Mouse (Mus musculus): ENCODE data around the gene Ank2. TPM values are rescaled to one million over a fixed set of nuclear protein-coding genes. Genes with fewer than 3 reads are reported as not detected.

Ank2 gene
- polyA plus RNA-seq, 1 experiment from 2014 or later: 189 TPM

DNA sequence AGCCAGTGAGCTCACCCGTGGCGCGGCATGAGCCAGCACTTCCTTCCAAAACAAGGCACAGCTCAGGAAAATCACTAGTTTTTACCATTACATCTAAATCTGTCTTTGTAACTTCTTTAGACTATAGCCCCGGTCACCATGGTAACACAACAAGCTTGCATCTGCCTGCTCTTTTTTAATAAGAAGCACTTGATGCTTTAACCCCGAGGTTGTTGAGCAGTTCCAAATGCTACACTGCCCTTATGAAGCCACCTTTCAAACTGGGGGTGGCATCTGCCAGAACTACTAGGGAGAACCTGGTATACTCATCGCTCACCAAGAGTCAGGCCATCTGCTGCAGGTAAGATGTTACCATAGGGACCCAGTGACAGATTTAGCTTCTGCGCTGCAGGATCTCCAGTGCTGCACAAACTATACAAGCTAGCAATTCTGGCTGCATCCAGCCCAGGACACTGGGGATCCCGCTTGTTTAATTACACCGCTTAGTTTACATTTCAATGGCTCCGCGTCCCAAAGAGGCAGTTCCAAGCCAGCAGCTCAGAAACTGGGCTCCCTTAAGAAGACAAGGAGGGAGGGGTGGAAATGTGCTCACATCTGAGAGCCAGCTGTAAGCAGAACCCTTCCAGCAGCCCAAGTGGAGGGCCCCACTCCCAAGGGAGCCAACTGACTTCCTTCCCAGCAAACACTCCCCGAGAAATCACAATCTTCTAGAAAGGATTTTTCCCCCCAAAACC is 501.0 kb downstream of the Ank2 start:
- Histone ChIP-seq H3K4me2 (ENCODE audit: low read length) (peak overlapping the region; percentile 34), H3K9ac (ENCODE audit: low read depth, low read length) (peak overlapping the region; percentile 31; the same call in 1 of the 2 replicates), H3K9me3 (replicated peaks; ENCODE audit: control insufficient read depth, low read length, poor library complexity, severe bottlenecking) (no peaks in the 10 kb centered on the region), H3K27me3 (ENCODE audit: control insufficient read depth, insufficient read depth, low read depth, low read length) (no peaks in the 10 kb centered on the region), H3K36me3 (ENCODE audit: control insufficient read depth, insufficient read depth, low read length) (peaks cover 5% of the 10 kb centered on the region), H3K27ac (ENCODE audit: low read length) (peak overlapping the region; percentile 68), H3K4me3 (ENCODE audit: low read depth, low read length) (no peak overlapping the region), H3K4me1 (ENCODE audit: control insufficient read depth, insufficient read depth, low read length) (peaks cover 31% of the 10 kb centered on the region)
- peak; percentile 83 for ATAC-seq
- 2% methylated on average over 12 of the region's 12 CpGs for WGBS

DNA sequence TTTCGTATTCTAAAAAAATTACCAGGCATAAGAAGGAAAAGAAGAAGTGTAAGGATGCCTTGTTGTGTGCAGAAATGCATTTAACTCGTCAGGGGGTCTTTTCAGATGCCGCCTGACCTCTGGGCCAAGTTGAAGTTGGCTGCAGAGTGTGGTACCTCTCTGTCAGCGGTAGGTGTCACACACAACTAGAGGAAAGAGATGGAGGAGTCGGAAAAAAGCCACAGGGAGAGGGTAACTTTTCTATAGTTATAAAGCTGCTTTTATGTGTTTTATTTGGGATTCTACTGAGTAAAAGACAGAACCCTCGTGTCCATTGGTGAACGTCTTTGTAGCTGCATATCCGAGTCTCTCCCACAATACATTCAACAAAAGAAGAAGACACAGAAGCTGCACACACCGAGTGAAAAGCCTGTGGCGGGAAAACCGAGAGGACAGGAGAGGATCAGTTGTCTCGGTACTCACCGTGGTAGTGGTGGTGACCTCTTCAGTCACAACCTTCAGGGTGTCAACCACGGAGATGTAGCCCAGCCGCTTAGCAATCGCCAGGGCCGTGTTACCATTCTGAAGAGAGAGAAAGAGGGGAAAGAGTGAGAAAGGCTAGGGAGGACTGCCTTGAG is 501.7 kb downstream of the Ank2 start:
- peak overlapping the region; percentile 33 for H3K4me2 ChIP-seq (ENCODE audit: low read length)
- H3K9ac ChIP-seq (ENCODE audit: low read depth, low read length): no peak overlapping the region
- peaks cover 31% of the 10 kb centered on the region for H3K4me1 ChIP-seq (ENCODE audit: control insufficient read depth, insufficient read depth, low read length)
- H3K4me3 ChIP-seq (ENCODE audit: low read depth, low read length): no peak overlapping the region
- peaks cover 5% of the 10 kb centered on the region for H3K36me3 ChIP-seq (ENCODE audit: control insufficient read depth, insufficient read depth, low read length)
- H3K9me3 ChIP-seq (replicated peaks; ENCODE audit: control insufficient read depth, low read length, poor library complexity, severe bottlenecking): no peaks in the 10 kb centered on the region
- no peaks in the 10 kb centered on the region for H3K27me3 ChIP-seq (ENCODE audit: control insufficient read depth, insufficient read depth, low read depth, low read length)
- ATAC-seq: peak; percentile 40
- 3% methylated on average over 17 of the region's 17 CpGs for whole genome bisulfite sequencing
- H3K27ac ChIP-seq (ENCODE audit: low read length): peak overlapping the region; percentile 68

DNA sequence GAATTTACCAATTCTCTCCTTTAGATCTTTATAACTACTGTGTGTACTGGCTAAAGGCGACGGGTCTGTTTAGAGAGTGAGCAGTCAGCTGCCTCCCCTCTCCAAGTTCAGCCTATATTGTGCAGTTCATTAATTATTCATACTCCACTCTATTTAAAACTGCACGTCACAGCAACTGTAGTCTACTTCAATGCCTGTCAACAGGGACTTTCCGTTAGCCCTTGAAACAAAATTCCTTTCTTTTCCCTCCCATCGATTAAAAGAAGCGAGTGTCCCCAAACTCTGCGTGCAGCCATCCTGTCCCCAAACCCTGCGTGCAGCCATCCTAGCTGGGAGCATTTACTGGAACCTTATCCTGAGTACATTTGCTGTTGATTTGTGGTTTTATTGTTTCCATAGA is 502.4 kb downstream of the Ank2 start:
- no peaks in the 10 kb centered on the region for H3K9me3 ChIP-seq (replicated peaks; ENCODE audit: control insufficient read depth, low read length, poor library complexity, severe bottlenecking)
- H3K27ac ChIP-seq (ENCODE audit: low read length): peak overlapping the region; percentile 68; the same call in 1 of the 2 replicates
- no peaks in the 10 kb centered on the region for H3K27me3 ChIP-seq (ENCODE audit: control insufficient read depth, insufficient read depth, low read depth, low read length)
- WGBS: 15% methylated on average over 8 of the region's 8 CpGs
- H3K4me3 ChIP-seq (ENCODE audit: low read depth, low read length): no peak overlapping the region
- H3K4me2 ChIP-seq (ENCODE audit: low read length): no peak overlapping the region
- ATAC-seq: peak; percentile 36; the same call in 1 of the 2 replicates
- no peak overlapping the region for H3K9ac ChIP-seq (ENCODE audit: low read depth, low read length)
- peaks cover 31% of the 10 kb centered on the region for H3K4me1 ChIP-seq (ENCODE audit: control insufficient read depth, insufficient read depth, low read length)
- no peaks in the 10 kb centered on the region; the same call in 1 of the 2 replicates for H3K36me3 ChIP-seq (ENCODE audit: control insufficient read depth, insufficient read depth, low read length)

DNA sequence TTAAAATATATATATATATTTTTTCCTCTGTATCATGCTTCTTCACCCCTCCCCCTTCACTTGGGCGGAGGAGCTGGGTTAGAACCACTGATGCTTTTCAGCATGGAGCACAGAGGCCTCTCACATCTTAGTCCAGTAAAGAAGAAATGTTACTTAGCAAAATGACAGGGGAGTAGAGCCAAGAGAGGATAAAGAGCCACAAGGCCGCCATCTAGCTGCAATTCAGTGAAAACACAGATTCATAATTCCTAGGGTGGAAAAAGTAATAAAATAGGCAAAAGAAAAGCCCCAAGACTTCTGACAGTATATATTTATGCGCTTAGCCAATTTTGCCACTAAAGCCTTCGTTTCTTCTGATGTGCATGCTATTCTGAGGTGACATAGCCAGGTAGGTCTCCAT is 503.2 kb downstream of the Ank2 start:
- peaks cover 31% of the 10 kb centered on the region for H3K4me1 ChIP-seq (ENCODE audit: control insufficient read depth, insufficient read depth, low read length)
- no peak overlapping the region for H3K4me3 ChIP-seq (ENCODE audit: low read depth, low read length)
- ATAC-seq: no peak
- no peaks in the 10 kb centered on the region for H3K9me3 ChIP-seq (replicated peaks; ENCODE audit: control insufficient read depth, low read length, poor library complexity, severe bottlenecking)
- peaks cover 2% of the 10 kb centered on the region; the same call in 1 of the 2 replicates for H3K36me3 ChIP-seq (ENCODE audit: control insufficient read depth, insufficient read depth, low read length)
- no peaks in the 10 kb centered on the region for H3K27me3 ChIP-seq (ENCODE audit: control insufficient read depth, insufficient read depth, low read depth, low read length)
- no peak overlapping the region for H3K27ac ChIP-seq (ENCODE audit: low read length)
- H3K4me2 ChIP-seq (ENCODE audit: low read length): no peak overlapping the region
- H3K9ac ChIP-seq (ENCODE audit: low read depth, low read length): no peak overlapping the region
- WGBS: 67% methylated on average over 4 of the region's 4 CpGs

DNA sequence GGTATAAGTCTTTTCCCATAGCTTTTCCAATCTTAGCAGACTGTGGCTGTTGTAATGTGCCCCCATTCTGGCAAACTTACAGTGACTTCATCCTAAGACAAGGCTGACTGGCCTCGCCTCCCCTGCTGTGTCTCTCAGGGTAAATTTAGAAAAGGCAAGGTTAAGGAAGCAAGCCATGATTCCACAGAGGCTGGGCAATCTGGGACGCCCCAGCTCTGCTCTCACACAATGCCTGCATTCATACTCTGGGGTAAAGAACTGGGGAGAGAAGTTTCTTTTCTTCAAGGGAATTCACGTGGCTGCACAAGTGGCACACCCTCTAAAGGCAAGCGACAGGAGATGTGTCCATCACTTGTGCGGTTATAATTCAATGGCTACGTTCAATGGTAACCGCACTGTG is 505.0 kb downstream of the Ank2 start:
- Histone ChIP-seq H3K4me2 (ENCODE audit: low read length) (no peak overlapping the region), H3K9ac (ENCODE audit: low read depth, low read length) (no peak overlapping the region), H3K9me3 (replicated peaks; ENCODE audit: control insufficient read depth, low read length, poor library complexity, severe bottlenecking) (no peaks in the 10 kb centered on the region), H3K27me3 (ENCODE audit: control insufficient read depth, insufficient read depth, low read depth, low read length) (no peaks in the 10 kb centered on the region), H3K27ac (ENCODE audit: low read length) (no peak overlapping the region), H3K36me3 (ENCODE audit: control insufficient read depth, insufficient read depth, low read length) (peaks cover 2% of the 10 kb centered on the region; the same call in 1 of the 2 replicates), H3K4me3 (ENCODE audit: low read depth, low read length) (no peak overlapping the region), H3K4me1 (ENCODE audit: control insufficient read depth, insufficient read depth, low read length) (peaks cover 28% of the 10 kb centered on the region)
- ATAC-seq: no peak
- WGBS: 28% methylated on average over 7 of the region's 7 CpGs

DNA sequence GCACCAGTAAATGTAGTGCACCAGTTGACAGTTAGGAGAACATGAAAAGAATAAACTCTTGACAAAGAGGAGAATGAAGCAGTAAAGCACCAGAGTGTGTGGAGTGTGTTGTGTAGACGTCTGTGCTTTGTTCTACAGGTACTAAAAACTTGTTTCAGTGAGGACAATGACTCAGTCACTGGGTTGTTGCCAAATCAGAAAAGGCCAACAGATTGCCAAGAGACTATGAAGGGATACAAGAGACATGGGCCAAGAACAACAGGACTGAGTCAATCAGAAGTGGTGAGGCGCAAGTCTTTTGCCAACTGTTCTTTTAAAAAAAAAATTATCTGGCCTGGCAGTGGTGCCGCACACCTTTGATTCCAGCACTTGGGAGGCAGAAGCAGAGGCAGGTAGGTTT is 509.2 kb downstream of the Ank2 start:
- H3K27ac ChIP-seq (ENCODE audit: low read length): no peak overlapping the region
- no peaks in the 10 kb centered on the region for H3K4me1 ChIP-seq (ENCODE audit: control insufficient read depth, insufficient read depth, low read length)
- no peaks in the 10 kb centered on the region for H3K27me3 ChIP-seq (ENCODE audit: control insufficient read depth, insufficient read depth, low read depth, low read length)
- H3K4me3 ChIP-seq (ENCODE audit: low read depth, low read length): no peak overlapping the region
- no peaks in the 10 kb centered on the region for H3K9me3 ChIP-seq (replicated peaks; ENCODE audit: control insufficient read depth, low read length, poor library complexity, severe bottlenecking)
- no peak overlapping the region for H3K4me2 ChIP-seq (ENCODE audit: low read length)
- ATAC-seq: no peak
- WGBS: 77% methylated on average over 3 of the region's 3 CpGs
- peaks cover 10% of the 10 kb centered on the region; the same call in 1 of the 2 replicates for H3K36me3 ChIP-seq (ENCODE audit: control insufficient read depth, insufficient read depth, low read length)
- no peak overlapping the region for H3K9ac ChIP-seq (ENCODE audit: low read depth, low read length)

DNA sequence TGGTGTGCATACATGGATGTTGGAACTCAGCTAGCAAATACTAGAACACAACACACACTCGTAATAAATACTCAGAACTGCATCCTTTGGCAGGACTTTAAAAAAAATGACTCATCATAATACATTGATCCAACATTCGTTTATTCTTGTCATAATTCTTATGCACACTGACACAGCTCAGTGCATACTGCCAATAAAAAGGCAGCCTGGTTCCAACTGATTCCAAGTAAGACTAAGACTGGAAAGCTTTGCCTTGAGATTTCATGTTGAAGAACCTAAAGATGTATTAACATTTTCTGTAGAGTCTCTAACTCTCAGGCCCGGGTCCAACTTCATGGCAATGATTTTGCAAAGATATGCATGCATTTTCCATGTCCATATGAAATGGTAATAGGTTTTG is 512.5 kb downstream of the Ank2 start:
- no peak overlapping the region for H3K4me2 ChIP-seq (ENCODE audit: low read length)
- H3K4me3 ChIP-seq (ENCODE audit: low read depth, low read length): no peak overlapping the region
- H3K36me3 ChIP-seq (ENCODE audit: control insufficient read depth, insufficient read depth, low read length): peaks cover 10% of the 10 kb centered on the region; the same call in 1 of the 2 replicates
- H3K4me1 ChIP-seq (ENCODE audit: control insufficient read depth, insufficient read depth, low read length): no peaks in the 10 kb centered on the region
- H3K27ac ChIP-seq (ENCODE audit: low read length): no peak overlapping the region
- no peaks in the 10 kb centered on the region for H3K9me3 ChIP-seq (replicated peaks; ENCODE audit: control insufficient read depth, low read length, poor library complexity, severe bottlenecking)
- H3K27me3 ChIP-seq (ENCODE audit: control insufficient read depth, insufficient read depth, low read depth, low read length): no peaks in the 10 kb centered on the region
- H3K9ac ChIP-seq (ENCODE audit: low read depth, low read length): no peak overlapping the region
- ATAC-seq: no peak
- WGBS: 86% methylated on average over 3 of the region's 3 CpGs

DNA sequence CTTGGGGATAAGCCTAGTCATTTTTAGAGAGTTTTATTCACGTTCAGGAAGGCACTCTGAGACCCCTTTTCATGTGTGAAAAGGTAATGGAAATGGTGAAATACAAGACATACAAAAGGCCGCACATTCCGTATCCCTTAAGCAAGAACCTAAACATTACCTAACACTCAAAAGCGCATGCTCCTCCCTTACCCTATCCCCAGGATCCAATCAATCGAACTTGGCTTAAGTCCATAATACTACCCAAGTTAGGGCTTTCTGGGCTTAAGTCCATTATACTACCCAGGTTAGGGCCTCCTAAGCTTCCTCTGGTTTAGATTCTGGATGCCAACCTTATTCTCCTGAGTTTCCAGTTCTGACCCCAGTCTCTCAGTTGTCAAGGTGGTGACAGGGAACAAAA is 516.3 kb downstream of the Ank2 start:
- Histone ChIP-seq H3K9me3 (replicated peaks; ENCODE audit: control insufficient read depth, low read length, poor library complexity, severe bottlenecking) (no peaks in the 10 kb centered on the region), H3K4me3 (ENCODE audit: low read depth, low read length) (no peak overlapping the region), H3K27ac (ENCODE audit: low read length) (no peak overlapping the region), H3K4me2 (ENCODE audit: low read length) (no peak overlapping the region), H3K4me1 (ENCODE audit: control insufficient read depth, insufficient read depth, low read length) (no peaks in the 10 kb centered on the region), H3K36me3 (ENCODE audit: control insufficient read depth, insufficient read depth, low read length) (peaks cover 18% of the 10 kb centered on the region), H3K9ac (ENCODE audit: low read depth, low read length) (no peak overlapping the region), H3K27me3 (ENCODE audit: control insufficient read depth, insufficient read depth, low read depth, low read length) (no peaks in the 10 kb centered on the region)
- ATAC-seq: no peak
- WGBS: 91% methylated on average over 5 of the region's 5 CpGs

DNA sequence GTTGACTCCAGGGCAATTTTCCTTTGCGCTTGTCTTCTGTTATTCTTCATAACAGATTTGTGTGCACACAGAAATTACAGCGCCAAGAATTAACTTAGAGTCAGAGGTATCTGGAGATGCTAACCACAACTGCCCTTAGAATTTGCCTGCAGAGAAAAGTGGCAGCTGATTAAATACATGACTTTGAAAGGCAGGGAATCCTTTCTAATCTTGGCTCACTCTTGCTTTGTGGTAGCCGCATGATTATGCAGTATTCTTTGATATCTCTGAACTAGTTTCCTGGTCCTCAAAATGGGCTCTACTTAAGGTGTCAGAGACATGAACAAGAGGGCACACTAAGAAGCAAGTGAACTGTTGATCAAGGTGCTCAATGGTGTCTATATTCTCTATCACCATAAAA is 518.0 kb downstream of the Ank2 start:
- 93% methylated on average over 3 of the region's 3 CpGs for WGBS
- H3K36me3 ChIP-seq (ENCODE audit: control insufficient read depth, insufficient read depth, low read length): peaks cover 17% of the 10 kb centered on the region

More for the DNA sequence above, 518.0 kb downstream of the Ank2 start:
- peaks cover 3% of the 10 kb centered on the region; the same call in 1 of the 2 replicates for H3K4me1 ChIP-seq (ENCODE audit: control insufficient read depth, insufficient read depth, low read length)
- no peak for ATAC-seq
- no peak overlapping the region for H3K27ac ChIP-seq (ENCODE audit: low read length)
- H3K9ac ChIP-seq (ENCODE audit: low read depth, low read length): no peak overlapping the region
- no peaks in the 10 kb centered on the region for H3K27me3 ChIP-seq (ENCODE audit: control insufficient read depth, insufficient read depth, low read depth, low read length)
- no peak overlapping the region for H3K4me2 ChIP-seq (ENCODE audit: low read length)
- no peak overlapping the region for H3K4me3 ChIP-seq (ENCODE audit: low read depth, low read length)
- H3K9me3 ChIP-seq (replicated peaks; ENCODE audit: control insufficient read depth, low read length, poor library complexity, severe bottlenecking): no peaks in the 10 kb centered on the region
